Mouse (Mus musculus) forebrain, embryonic 15.5 days (tissue): ENCODE data around the gene Usp20. TPM values are rescaled to one million over a fixed set of nuclear protein-coding genes. Genes with fewer than 3 reads are reported as not detected.

ENCODE experiments used
- ATAC-seq: fragments of 200-750 bp; cut with Nextera tagmentation; replicated peaks from 2 replicates; pipeline ENCODE4 v1.8.0; 2017; ENCODE audit warnings: mild to moderate bottlenecking, moderate TSS enrichment, moderate library complexity
- H3K27ac ChIP-seq: fragments of 300-500 bp; sonication (generic); replicated peaks from 2 replicates; pipeline ENCODE4 v1.5.1; 2015; ENCODE audit warnings: mild to moderate bottlenecking, inconsistent platforms
- H3K27me3 ChIP-seq: fragments of 300-500 bp; sonication (generic); 2 replicates; pipeline ENCODE4 v1.6.1; 2015; ENCODE audit warnings: inconsistent platforms
- H3K36me3 ChIP-seq: fragments of 300-500 bp; sonication (generic); 2 replicates; pipeline ENCODE4 v1.6.1; 2015; ENCODE audit warnings: mild to moderate bottlenecking, inconsistent platforms
- H3K4me1 ChIP-seq: fragments of 300-500 bp; sonication (generic); 2 replicates; pipeline ENCODE4 v1.6.1; 2015; ENCODE audit warnings: inconsistent platforms
- H3K4me2 ChIP-seq: fragments of 300-500 bp; sonication (generic); replicated peaks from 2 replicates; pipeline ENCODE4 v1.6.1; 2015; ENCODE audit warnings: mild to moderate bottlenecking, inconsistent platforms
- H3K4me3 ChIP-seq: fragments of 300-500 bp; sonication (generic); 2 replicates; pipeline ENCODE4 v1.5.1; 2015; ENCODE audit warnings: mild to moderate bottlenecking, inconsistent platforms
- H3K9ac ChIP-seq: fragments of 300-500 bp; sonication (generic); replicated peaks from 2 replicates; pipeline ENCODE4 v1.6.1; 2015; ENCODE audit warnings: mild to moderate bottlenecking, inconsistent platforms
- H3K9me3 ChIP-seq: fragments of 300-500 bp; sonication (generic); 2 replicates; pipeline ENCODE4 v1.6.1; 2016; ENCODE audit warnings: inconsistent platforms
- WGBS: fragments of 180-500 bp; shearing (Covaris S2); methylation state at CpG from one replicate; pipeline ENCODE4 v1.1.7; 2015; ENCODE audit warnings: mixed read lengths; 5-methylcytosine and 5-hydroxymethylcytosine counted together
- polyA plus RNA-seq: library from polyadenylated mRNA; unstranded; fragments of >200 nt; fragmentation: Nextera tagmentation; extraction: Ambion mirVana; gene quantifications from 2 replicates; pipeline ENCODE4 v1.2.1, GENCODE M21; 2015

Gene Usp20
- polyA plus RNA-seq, 1 experiment from 2014 or later: 38.8 TPM

DNA sequence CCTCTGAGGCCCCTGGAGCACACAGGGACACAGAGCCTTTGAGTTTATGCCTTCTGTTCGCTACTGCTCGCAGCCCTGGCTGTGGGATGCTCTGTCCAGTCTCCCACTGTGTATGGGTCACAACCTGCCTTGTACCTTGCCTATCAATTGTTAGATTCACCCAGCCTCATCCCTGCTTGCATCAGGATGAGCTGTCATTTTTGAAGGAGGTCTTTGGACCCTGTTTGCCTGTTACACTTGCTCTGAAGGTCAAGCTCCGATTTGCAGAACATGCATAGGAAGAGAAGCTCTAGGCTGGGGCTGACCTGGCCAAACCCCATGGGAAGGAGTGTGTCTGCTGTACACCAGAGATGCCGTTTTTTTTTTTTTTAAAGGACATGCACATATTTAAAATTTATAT, 24.6 kb upstream of the Usp20 start:
- no peak overlapping the region for H3K4me2 ChIP-seq
- no peak overlapping the region for H3K4me3 ChIP-seq
- H3K27me3 ChIP-seq: no peaks in the 10 kb centered on the region
- no peak overlapping the region for H3K27ac ChIP-seq
- ATAC-seq: no peak
- WGBS: 84% methylated on average over 4 of the region's 4 CpGs
- H3K36me3 ChIP-seq: peaks cover 70% of the 10 kb centered on the region
- H3K9me3 ChIP-seq: no peaks in the 10 kb centered on the region
- H3K9ac ChIP-seq: no peak overlapping the region
- peaks cover 27% of the 10 kb centered on the region for H3K4me1 ChIP-seq

DNA sequence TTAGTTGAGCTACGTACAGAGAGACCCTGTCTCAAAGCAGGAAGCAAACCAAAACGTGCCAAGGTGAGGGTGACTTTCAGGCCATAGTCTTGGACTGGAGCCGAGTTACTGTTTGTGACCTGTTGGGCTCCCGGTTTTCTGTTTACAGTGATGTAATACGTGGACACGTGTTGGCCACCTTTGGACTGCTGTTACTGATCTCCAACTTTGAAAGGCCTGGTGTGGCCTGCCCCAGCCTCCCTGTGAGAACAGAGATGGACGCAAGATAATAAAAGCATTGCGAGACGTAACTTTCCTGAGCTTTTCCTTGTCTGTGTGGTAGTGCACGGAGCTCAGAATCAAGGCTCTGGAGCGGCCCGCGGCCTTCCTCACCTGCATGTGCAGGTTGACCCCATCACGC, 23.4 kb upstream of the Usp20 start:
- H3K9ac ChIP-seq: no peak overlapping the region
- H3K36me3 ChIP-seq: peaks cover 82% of the 10 kb centered on the region
- no peaks in the 10 kb centered on the region for H3K27me3 ChIP-seq
- H3K27ac ChIP-seq: no peak overlapping the region
- no peak overlapping the region for H3K4me2 ChIP-seq
- H3K9me3 ChIP-seq: no peaks in the 10 kb centered on the region
- H3K4me3 ChIP-seq: no peak overlapping the region
- ATAC-seq: no peak
- H3K4me1 ChIP-seq: peaks cover 23% of the 10 kb centered on the region
- WGBS: 89% methylated on average over 14 of the region's 14 CpGs

DNA sequence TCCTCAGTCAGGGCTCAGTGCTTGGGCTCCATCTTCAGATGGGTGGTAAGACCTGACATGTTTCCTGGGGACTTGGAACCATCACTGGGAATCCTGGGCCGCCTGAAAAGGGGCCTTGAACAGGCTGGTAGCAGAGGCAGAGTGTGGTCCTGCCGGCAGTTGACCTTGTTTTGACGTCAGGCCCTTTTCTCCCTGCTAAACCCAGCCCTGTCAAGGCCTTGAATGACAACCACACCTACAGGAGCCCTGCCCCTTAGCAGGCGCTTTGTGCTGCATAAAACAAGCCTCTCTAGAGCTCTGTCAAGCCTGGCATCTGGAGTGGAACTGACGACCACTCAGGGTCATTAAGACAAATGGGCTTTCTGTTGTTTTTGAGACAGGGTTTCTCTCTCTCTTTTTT, 22.2 kb upstream of the Usp20 start:
- H3K27me3 ChIP-seq: no peaks in the 10 kb centered on the region
- no peak overlapping the region for H3K4me2 ChIP-seq
- no peak for ATAC-seq
- no peak overlapping the region for H3K27ac ChIP-seq
- H3K9ac ChIP-seq: no peak overlapping the region
- H3K4me1 ChIP-seq: peaks cover 11% of the 10 kb centered on the region
- 42% methylated on average over 5 of the region's 5 CpGs for WGBS
- no peak overlapping the region for H3K4me3 ChIP-seq
- H3K9me3 ChIP-seq: no peaks in the 10 kb centered on the region
- peaks cover 90% of the 10 kb centered on the region for H3K36me3 ChIP-seq

DNA sequence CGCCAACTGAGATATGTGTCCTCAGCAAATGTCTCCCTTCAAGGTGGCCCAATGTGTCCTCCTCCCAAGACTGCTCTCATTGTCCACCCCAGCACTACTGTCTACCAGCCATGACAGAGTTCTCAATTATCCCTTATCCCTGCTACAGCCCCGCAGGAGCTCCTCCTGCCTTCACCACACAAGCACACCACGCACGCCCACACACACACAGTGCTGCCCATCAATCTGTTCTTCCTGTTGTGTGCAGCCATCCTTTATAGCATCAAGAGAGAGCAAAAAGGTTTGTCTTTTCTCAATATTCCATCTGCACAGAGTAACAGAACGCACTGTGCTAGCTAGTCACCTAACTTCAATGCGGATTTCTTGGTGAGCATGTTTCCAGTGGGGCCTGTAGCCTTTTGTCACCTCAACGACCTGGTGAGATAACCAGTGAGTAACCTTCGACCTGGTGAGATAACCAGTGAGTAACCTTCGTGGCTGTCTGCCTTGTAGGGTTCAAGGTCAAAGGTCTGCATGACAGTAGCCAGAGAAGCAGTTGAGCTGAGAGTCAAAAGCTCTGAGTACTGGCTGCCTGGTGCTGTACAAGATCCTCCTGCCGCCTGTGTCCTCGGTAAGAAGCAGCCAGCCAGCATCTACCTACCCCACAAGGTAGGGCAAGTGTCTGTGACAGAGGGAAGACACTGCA, 19.4 kb upstream of the Usp20 start:
- H3K4me1 ChIP-seq: peaks cover 22% of the 10 kb centered on the region
- H3K4me3 ChIP-seq: no peak overlapping the region
- no peak overlapping the region for H3K27ac ChIP-seq
- ATAC-seq: no peak
- H3K9me3 ChIP-seq: no peaks in the 10 kb centered on the region
- H3K4me2 ChIP-seq: no peak overlapping the region
- H3K27me3 ChIP-seq: no peaks in the 10 kb centered on the region
- no peak overlapping the region for H3K9ac ChIP-seq
- WGBS: 92% methylated on average over 11 of the region's 11 CpGs
- H3K36me3 ChIP-seq: peaks cover 70% of the 10 kb centered on the region

- Histone ChIP-seq H3K27me3 (no peaks in the 10 kb centered on the region), H3K4me1 (peaks cover 22% of the 10 kb centered on the region), H3K4me2 (no peak overlapping the region), H3K4me3 (no peak overlapping the region), H3K9ac (no peak overlapping the region), H3K27ac (no peak overlapping the region), H3K36me3 (peaks cover 44% of the 10 kb centered on the region), H3K9me3 (no peaks in the 10 kb centered on the region)
- 95% methylated on average over 8 of the region's 8 CpGs for WGBS
- no peak for ATAC-seq
Observed at GRCm38 (mm10) chr2:30965627-30966026, 16.5 kb upstream of the Usp20 start.

GRCm38 (mm10) chr2:30966826-30967225, 15.3 kb upstream of the Usp20 start:
- no peak overlapping the region for H3K27ac ChIP-seq
- H3K9ac ChIP-seq: peak overlapping the region; percentile 94
- 26% methylated on average over 16 of the region's 16 CpGs for WGBS
- H3K4me1 ChIP-seq: peaks cover 22% of the 10 kb centered on the region
- H3K9me3 ChIP-seq: no peaks in the 10 kb centered on the region
- peaks cover 34% of the 10 kb centered on the region for H3K36me3 ChIP-seq
- H3K4me3 ChIP-seq: peak overlapping the region; percentile 96
- H3K4me2 ChIP-seq: peak overlapping the region; percentile 75
- no peak for ATAC-seq
- H3K27me3 ChIP-seq: no peaks in the 10 kb centered on the region

- Histone ChIP-seq H3K27ac (peak within 1 kb of the TSS; percentile 80), H3K4me1 (peaks cover 22% of the 10 kb centered on the region), H3K4me3 (peak within 1 kb of the TSS; percentile 96), H3K9ac (peak within 1 kb of the TSS; percentile 94), H3K36me3 (peaks cover 31% of the 10 kb centered on the region), H3K4me2 (peak within 1 kb of the TSS; percentile 75), H3K27me3 (no peaks in the 10 kb centered on the region), H3K9me3 (no peaks in the 10 kb centered on the region)
- 2% methylated on average over 59 of the region's 59 CpGs for WGBS
- ATAC-seq: peak; percentile 97
Observed at GRCm38 (mm10) chr2:30967352-30968327, 14.4 kb upstream of the Usp20 start, which contains the start of gene Tor1a. TSS of gene Tor1a (minus strand) at chr2:30967933.

- Histone ChIP-seq H3K9ac (peak overlapping the region; percentile 79), H3K27me3 (no peaks in the 10 kb centered on the region), H3K27ac (no peak overlapping the region), H3K4me1 (peaks cover 27% of the 10 kb centered on the region), H3K36me3 (peaks cover 14% of the 10 kb centered on the region; the same call in 1 of the 2 replicates), H3K9me3 (no peaks in the 10 kb centered on the region), H3K4me2 (peak overlapping the region; percentile 81), H3K4me3 (peak overlapping the region; percentile 62)
- 50% methylated on average over 7 of the region's 7 CpGs for WGBS
- no peak for ATAC-seq
Observed at GRCm38 (mm10) chr2:30983024-30983423, 945 bp downstream of the Usp20 start.

DNA sequence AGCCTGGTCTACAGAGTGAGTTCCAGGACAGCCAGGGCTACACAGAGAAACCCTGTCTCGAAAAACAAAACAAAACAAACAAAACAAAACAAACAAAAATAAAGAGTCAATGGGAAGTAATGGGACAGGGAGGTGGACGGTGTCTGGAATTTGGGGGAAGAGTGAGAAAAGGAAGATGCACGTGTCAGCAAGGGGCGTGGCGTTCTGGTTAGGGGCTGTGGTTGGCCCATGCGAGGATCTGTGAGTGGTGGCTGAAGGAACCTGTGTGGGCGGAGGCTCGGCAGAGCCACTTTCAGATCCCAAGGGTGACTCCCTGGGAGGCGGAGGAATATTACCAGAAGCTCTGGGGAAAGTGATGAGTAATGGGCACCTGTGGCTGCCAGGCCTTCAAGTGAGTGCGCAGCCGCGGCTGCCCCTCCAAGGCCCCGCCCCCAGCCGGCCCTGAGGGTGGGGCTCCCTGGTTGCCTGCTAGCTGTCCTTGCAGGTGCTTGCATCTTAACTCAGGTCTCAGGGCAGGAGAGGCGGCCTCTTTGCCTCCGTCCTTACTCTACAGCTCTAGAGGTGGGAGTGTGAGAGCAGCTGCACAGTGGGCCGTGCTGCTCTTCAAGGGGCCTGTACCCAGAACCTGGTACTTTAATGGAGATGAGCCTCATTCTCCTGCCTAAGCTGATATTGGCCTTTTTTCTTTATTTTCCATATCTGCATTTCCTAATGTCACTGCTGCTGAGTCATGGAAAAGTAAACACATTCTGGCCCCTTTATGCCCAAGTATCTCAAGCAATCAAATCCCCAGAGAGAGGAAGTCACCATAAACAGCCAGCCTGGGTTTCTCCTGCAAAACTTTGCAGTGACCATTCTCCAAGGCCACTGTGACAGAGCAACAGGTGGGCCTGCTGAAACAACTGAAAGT, 3.3 kb downstream of the Usp20 start:
- H3K9ac ChIP-seq: no peak overlapping the region
- WGBS: 30% methylated on average over 17 of the region's 17 CpGs
- no peaks in the 10 kb centered on the region for H3K27me3 ChIP-seq
- no peak overlapping the region for H3K27ac ChIP-seq
- H3K9me3 ChIP-seq: no peaks in the 10 kb centered on the region
- ATAC-seq: no peak
- no peak overlapping the region for H3K4me3 ChIP-seq
- peaks cover 27% of the 10 kb centered on the region for H3K4me1 ChIP-seq
- no peaks in the 10 kb centered on the region for H3K36me3 ChIP-seq
- no peak overlapping the region for H3K4me2 ChIP-seq

- Histone ChIP-seq H3K9me3 (no peaks in the 10 kb centered on the region), H3K27me3 (no peaks in the 10 kb centered on the region), H3K9ac (no peak overlapping the region), H3K4me3 (no peak overlapping the region), H3K27ac (no peak overlapping the region), H3K36me3 (no peaks in the 10 kb centered on the region), H3K4me2 (no peak overlapping the region), H3K4me1 (peaks cover 3% of the 10 kb centered on the region)
- ATAC-seq: no peak
- WGBS: 88% methylated on average over 9 of the region's 9 CpGs
Observed at GRCm38 (mm10) chr2:30990221-30990620, 8.1 kb downstream of the Usp20 start.

DNA sequence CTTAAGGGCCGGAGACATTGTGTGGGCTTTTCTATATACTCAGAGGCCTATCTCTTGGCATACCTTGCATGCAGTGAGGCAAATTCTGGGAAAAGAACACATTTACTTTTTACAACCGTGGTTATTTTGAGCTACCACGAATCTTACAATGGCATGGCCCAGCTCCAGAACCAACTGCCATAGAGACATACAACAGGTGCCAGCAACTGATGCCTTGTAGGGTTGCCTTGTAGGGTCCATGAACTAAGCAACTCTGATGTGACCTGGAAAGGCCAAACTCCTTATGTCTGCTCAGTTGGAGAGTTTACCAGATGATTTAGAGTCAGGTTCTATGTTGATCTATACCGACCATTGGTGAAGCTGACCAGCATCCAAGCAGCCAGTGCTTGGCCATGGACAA, 12.8 kb downstream of the Usp20 start:
- ATAC-seq: no peak
- Histone ChIP-seq H3K9ac (no peak overlapping the region), H3K27me3 (no peaks in the 10 kb centered on the region), H3K27ac (no peak overlapping the region), H3K9me3 (no peaks in the 10 kb centered on the region), H3K4me1 (no peaks in the 10 kb centered on the region), H3K4me2 (no peak overlapping the region), H3K36me3 (no peaks in the 10 kb centered on the region), H3K4me3 (no peak overlapping the region)
- 95% methylated on average over 4 of the region's 4 CpGs for WGBS
